Mouse (Mus musculus) kidney, adult 2 months (tissue): ENCODE measurements at regions not wholly inside any gene's neighbourhood (a gene's known extent, or its start where the extent isn't known, plus 50 kb on each side); places are given as distances from the start of the nearest gene placed in this dataset.

Experiments
- CTCF ChIP-seq: fragments of 200-500 bp; conservative IDR thresholded peaks from 2 replicates; pipeline ENCODE4 v1.5.1; 2011; ENCODE audit warnings: low read depth, mild to moderate bottlenecking, control low read depth, low read length, moderate library complexity, mixed read lengths; ENCODE audit not compliant: insufficient read depth, insufficient read length
- POLR2A ChIP-seq: fragments of 200-500 bp; IDR thresholded peaks from one replicate; pipeline ENCODE4 v1.6.1; 2011; ENCODE audit warnings: low read depth, low read length, control low read depth

DNA sequence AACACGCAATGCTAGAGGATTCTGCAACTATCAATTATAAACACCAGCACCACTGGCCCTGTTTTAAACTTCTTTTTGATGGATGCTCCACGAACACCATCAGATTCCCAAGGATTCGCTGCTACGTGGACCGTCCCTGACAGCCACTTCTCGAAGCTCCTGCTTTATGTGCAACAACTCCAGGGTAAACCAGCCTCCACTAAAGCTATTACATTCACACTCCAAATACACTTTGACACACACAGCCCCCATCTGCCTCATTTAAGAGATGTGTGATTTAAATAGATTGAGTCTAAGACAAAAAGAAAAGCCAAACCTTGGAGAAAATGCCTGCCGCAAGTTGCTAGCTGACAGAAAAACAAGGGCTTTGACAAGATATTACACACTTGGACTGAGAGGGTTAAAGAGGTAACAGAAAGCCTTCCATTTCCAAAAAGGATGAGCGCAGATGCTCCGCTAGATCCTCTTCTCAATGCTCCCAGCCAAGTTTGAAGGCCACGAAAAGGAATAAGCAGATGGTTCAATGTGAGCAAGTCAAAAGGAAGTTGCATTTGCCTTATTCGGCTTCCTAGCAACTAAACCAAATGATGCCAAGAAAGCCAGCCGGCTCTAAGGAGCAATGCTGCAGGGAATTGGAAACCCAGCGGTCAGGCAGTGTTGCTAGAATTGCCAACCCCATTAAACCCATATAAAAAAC lies 54.0 kb upstream of the Cnep1r1 start:
- no peak for TF ChIP-seq CTCF
- TF ChIP-seq POLR2A, result no peak
